Mouse (Mus musculus): ENCODE measurements at regions not wholly inside any gene's neighbourhood (a gene's known extent, or its start where the extent isn't known, plus 50 kb on each side); places are given as distances from the start of the nearest gene placed in this dataset.

GRCm38 (mm10) chrX:93915548-93915947 is 52.9 kb upstream of the AU015836 start:
- TF ChIP-seq CTCF (IDR thresholded peaks at IDR 0.05; ENCODE audit: low read depth, low read length) (no peak), GATA2 (IDR thresholded peaks at IDR 0.05; ENCODE audit: borderline replicate concordance, low read depth, low read length) (no peak)
